ENCODE assay signal across 9 mouse cellular contexts in genomic region chr6:47954425-47954824, GRCm38 (mm10). TPM values are rescaled to one million over a fixed set of nuclear protein-coding genes. Genes with fewer than 3 reads are reported as not detected.
DNase-seq lines count a peak whose midpoint lies in the region; ATAC-seq and TF ChIP-seq lines count a peak whose summit lies in the region.
"Had no signal": no experiment of that assay in that cellular context is flagged by ENCODE, and none has a peak within 500 bp of the region (broad histone marks: within the 10 kb centered on the region; RNA-seq: fewer than 3 reads in every experiment).

No protein-coding gene starts in this region.

- no peaks in the 10 kb centered on the region for H3K9me3 ChIP-seq in heart, postnatal 0 days (replicated peaks; ENCODE audit: control insufficient read depth, low read length)
- H3K9me3 ChIP-seq in embryonic facial prominence, embryonic 10.5 days = no peaks in the 10 kb centered on the region
- no peaks in the 10 kb centered on the region for H3K9me3 ChIP-seq in intestine, embryonic 15.5 days
- no peaks in the 10 kb centered on the region for H3K9me3 ChIP-seq in midbrain, embryonic 15.5 days

- 91% methylated on average over 3 of the region's 3 CpGs for WGBS in heart, postnatal 0 days
- WGBS in embryonic facial prominence, embryonic 10.5 days = 93% methylated on average over 3 of the region's 3 CpGs
- WGBS in intestine, embryonic 15.5 days = 80% methylated on average over 3 of the region's 3 CpGs
- WGBS in midbrain, embryonic 15.5 days = 92% methylated on average over 3 of the region's 3 CpGs

- H3K36me3 ChIP-seq in heart, postnatal 0 days (replicated peaks; ENCODE audit: control insufficient read depth, insufficient read depth, low read length) = 0 out of 2 replicates have a peak, but pooled peaks cover 3% of the 10 kb centered on the region
- H3K36me3 ChIP-seq in embryonic facial prominence, embryonic 10.5 days (replicated peaks) = peaks cover 33% of the 10 kb centered on the region
- no peaks in the 10 kb centered on the region for H3K36me3 ChIP-seq in intestine, embryonic 15.5 days
- peaks cover 6% of the 10 kb centered on the region; the same call in 1 of the 2 replicates for H3K36me3 ChIP-seq in midbrain, embryonic 15.5 days (replicated peaks)

- no peak for ATAC-seq in heart, postnatal 0 days (ENCODE audit: insufficient read depth, low read depth)
- no peak for ATAC-seq in intestine, embryonic 15.5 days
- ATAC-seq in midbrain, embryonic 15.5 days (replicated peaks) = no peak
- ATAC-seq in cerebellum, adult (ENCODE audit: insufficient number of reproducible peaks, low FRiP score, low TSS enrichment) = no peak

- H3K27ac ChIP-seq in heart, postnatal 0 days (ENCODE audit: low read depth) = no peak overlapping the region
- no peak overlapping the region for H3K27ac ChIP-seq in embryonic facial prominence, embryonic 10.5 days (replicated peaks)
- H3K27ac ChIP-seq in intestine, embryonic 15.5 days = no peak overlapping the region
- no peak overlapping the region for H3K27ac ChIP-seq in midbrain, embryonic 15.5 days

- H3K27me3 ChIP-seq in heart, postnatal 0 days (ENCODE audit: control insufficient read depth, insufficient read depth, low read length) = peaks cover 36% of the 10 kb centered on the region
- H3K27me3 ChIP-seq in embryonic facial prominence, embryonic 10.5 days (replicated peaks; ENCODE audit: low read depth, poor library complexity, severe bottlenecking) = 0 out of 2 replicates have a peak, but pooled peaks cover 8% of the 10 kb centered on the region
- H3K27me3 ChIP-seq in intestine, embryonic 15.5 days (replicated peaks) = no peaks in the 10 kb centered on the region
- H3K27me3 ChIP-seq in midbrain, embryonic 15.5 days (replicated peaks) = no peaks in the 10 kb centered on the region

- no peak overlapping the region; the same call in 1 of the 2 replicates for H3K4me2 ChIP-seq in heart, postnatal 0 days (ENCODE audit: low read depth, low read length)
- H3K4me2 ChIP-seq in intestine, embryonic 15.5 days (replicated peaks) = peak overlapping the region; percentile 84
- H3K4me2 ChIP-seq in midbrain, embryonic 15.5 days = peak overlapping the region; percentile 64

- 0 out of 2 replicates have a peak, but pooled peaks cover 5% of the 10 kb centered on the region for H3K4me1 ChIP-seq in heart, postnatal 0 days (ENCODE audit: control insufficient read depth, insufficient read depth)
- peaks cover 13% of the 10 kb centered on the region for H3K4me1 ChIP-seq in embryonic facial prominence, embryonic 10.5 days
- 0 out of 2 replicates have a peak, but pooled peaks cover 10% of the 10 kb centered on the region for H3K4me1 ChIP-seq in intestine, embryonic 15.5 days (replicated peaks)
- H3K4me1 ChIP-seq in midbrain, embryonic 15.5 days = peaks cover 18% of the 10 kb centered on the region

- TF ChIP-seq EP300 in heart, postnatal 0 days (IDR thresholded peaks at IDR 0.05; ENCODE audit: low read depth) = no peak

- no peak overlapping the region for H3K9ac ChIP-seq in heart, postnatal 0 days (replicated peaks; ENCODE audit: low read depth, low read length)
- H3K9ac ChIP-seq in intestine, embryonic 15.5 days = no peak overlapping the region
- no peak overlapping the region for H3K9ac ChIP-seq in midbrain, embryonic 15.5 days

- no peak for DNase-seq in heart, postnatal 0 days (ENCODE audit: low spot score)
- DNase-seq in heart, adult 9 months (ENCODE audit: low spot score in 2 of 2) = no peak
- no peak for DNase-seq in embryonic facial prominence, embryonic 10.5 days (ENCODE audit: low spot score)
- no peak for DNase-seq in cerebellum, postnatal 10 days
- DNase-seq in layer of hippocampus, adult 9-11 months = no peak
- DNase-seq: left cerebral cortex, postnatal 4 days had no signal

- TF ChIP-seq CTCF in heart, postnatal 0 days (IDR thresholded peaks at IDR 0.05; ENCODE audit: low read depth) = no peak

- H3K4me3 ChIP-seq in heart, postnatal 0 days (ENCODE audit: low read depth, low read length) = 0 out of 2 replicates have a peak overlapping the region, but pooled peaks have one; percentile 59
- H3K4me3 ChIP-seq in embryonic facial prominence, embryonic 10.5 days = peak overlapping the region; percentile 68; the same call in 1 of the 2 replicates
- no peak overlapping the region for H3K4me3 ChIP-seq in intestine, embryonic 15.5 days (replicated peaks)
- peak overlapping the region; percentile 76 for H3K4me3 ChIP-seq in midbrain, embryonic 15.5 days

RNA-seq across cellular contexts. Expression of gene Zfp956, which starts 1.2 kb away (rescaled TPM):
- 2.2 and 2.4 TPM in 2 replicates for total RNA-seq in heart, postnatal 0 days (2014; rRNA removed; ENCODE audit: low replicate concordance)
- 1.2 and 2.0 TPM in 2 replicates for polyA plus RNA-seq in heart, postnatal 0 days (2015; fragmentation: Nextera tagmentation; extraction: Ambion mirVana)
- 7.5 and 9.2 TPM in 2 replicates for polyA plus RNA-seq in embryonic facial prominence, embryonic 10.5 days (2016; fragmentation: Nextera tagmentation; extraction: Ambion mirVana)
- polyA plus RNA-seq in intestine, embryonic 15.5 days (2015; fragmentation: Nextera tagmentation; extraction: Ambion mirVana) = 9.1 and 9.4 TPM in 2 replicates
- 21.4 and 24.7 TPM in 2 replicates for polyA plus RNA-seq in midbrain, embryonic 15.5 days (2015; fragmentation: Nextera tagmentation; extraction: Ambion mirVana)

RNA-seq across cellular contexts. Expression of gene Zfp212, which starts 34.1 kb away (rescaled TPM):
- 5.8 and 7.8 TPM in 2 replicates for total RNA-seq in heart, postnatal 0 days (2014; rRNA removed; ENCODE audit: low replicate concordance)
- polyA plus RNA-seq in heart, postnatal 0 days (2015; fragmentation: Nextera tagmentation; extraction: Ambion mirVana) = 5.9 and 7.5 TPM in 2 replicates
- polyA plus RNA-seq in embryonic facial prominence, embryonic 10.5 days (2016; fragmentation: Nextera tagmentation; extraction: Ambion mirVana) = 21.6 and 23.6 TPM in 2 replicates
- polyA plus RNA-seq in intestine, embryonic 15.5 days (2015; fragmentation: Nextera tagmentation; extraction: Ambion mirVana) = 11.8 and 12.4 TPM in 2 replicates
- 19.7 and 20.0 TPM in 2 replicates for polyA plus RNA-seq in midbrain, embryonic 15.5 days (2015; fragmentation: Nextera tagmentation; extraction: Ambion mirVana)
